Mouse (Mus musculus): ENCODE data around the gene Fam83e.

The Fam83e gene

GRCm38 (mm10) chr7:45739820-45740219 is 18.8 kb downstream of the Fam83e start:
- in situ Hi-C loops (cut with MseI, MboI), result loop anchor here (5.0 to 10.0 kb wide), 3 partner anchors 62 to 195 kb away; no protein-coding TSS in a partner anchor

- in situ Hi-C loops (cut with MseI, MboI), result no loop called here
Observed at GRCm38 (mm10) chr7:45741308-45741707, 20.3 kb downstream of the Fam83e start.

DNA sequence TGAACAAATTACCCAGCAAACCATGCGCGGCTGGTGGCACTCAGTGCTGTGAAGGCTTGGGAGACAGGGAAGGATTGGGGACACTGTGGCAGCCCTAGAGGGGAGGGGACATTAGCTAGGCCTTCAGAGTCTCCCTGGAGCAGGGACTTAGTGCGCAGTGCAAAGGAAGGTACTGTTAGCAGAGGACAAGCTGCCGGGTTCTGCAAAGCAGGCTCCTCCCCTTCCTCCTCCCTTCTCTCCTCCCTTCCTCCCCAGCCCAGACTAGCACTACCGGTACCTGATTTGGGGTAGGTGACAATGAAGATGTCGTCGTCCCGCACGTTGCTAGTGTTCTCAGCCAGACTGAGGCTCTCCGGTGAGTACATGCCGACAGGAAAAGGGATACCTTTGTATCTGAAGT is 20.8 kb downstream of the Fam83e start:
- in situ Hi-C loops (cut with MseI, MboI), result no loop called here

DNA sequence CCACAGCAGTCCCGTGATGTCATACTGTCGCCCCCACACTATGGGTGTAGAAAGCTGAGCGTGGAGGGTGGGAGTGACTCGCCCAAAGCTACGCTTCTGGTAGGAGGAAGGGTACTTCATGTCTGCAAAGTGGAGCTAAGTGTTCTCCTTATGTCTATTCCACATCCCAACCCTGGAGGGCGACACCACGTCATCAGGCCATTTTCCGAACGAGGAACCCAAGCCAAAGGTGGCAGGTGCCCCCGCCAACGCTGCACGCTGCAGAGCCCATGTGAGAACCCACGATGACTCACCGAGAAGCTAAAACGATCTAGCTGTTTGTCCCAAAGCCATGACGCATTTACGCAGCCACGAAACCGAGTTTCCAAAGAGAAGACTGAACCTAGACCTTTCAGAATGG is 21.3 kb downstream of the Fam83e start:
- in situ Hi-C loops (cut with MseI, MboI), result no loop called here

- in situ Hi-C loops (cut with MseI, MboI), result no loop called here
Observed at GRCm38 (mm10) chr7:45744387-45744786, 23.4 kb downstream of the Fam83e start.

GRCm38 (mm10) chr7:45746518-45746917 is 25.5 kb downstream of the Fam83e start:
- in situ Hi-C loops (cut with MseI, MboI), result no loop called here

- in situ Hi-C loops (cut with MseI, MboI), result no loop called here
Observed at GRCm38 (mm10) chr7:45747450-45747849, 26.4 kb downstream of the Fam83e start.

- in situ Hi-C loops (cut with MseI, MboI), result no loop called here
Observed at GRCm38 (mm10) chr7:45748110-45748509, 27.1 kb downstream of the Fam83e start.

DNA sequence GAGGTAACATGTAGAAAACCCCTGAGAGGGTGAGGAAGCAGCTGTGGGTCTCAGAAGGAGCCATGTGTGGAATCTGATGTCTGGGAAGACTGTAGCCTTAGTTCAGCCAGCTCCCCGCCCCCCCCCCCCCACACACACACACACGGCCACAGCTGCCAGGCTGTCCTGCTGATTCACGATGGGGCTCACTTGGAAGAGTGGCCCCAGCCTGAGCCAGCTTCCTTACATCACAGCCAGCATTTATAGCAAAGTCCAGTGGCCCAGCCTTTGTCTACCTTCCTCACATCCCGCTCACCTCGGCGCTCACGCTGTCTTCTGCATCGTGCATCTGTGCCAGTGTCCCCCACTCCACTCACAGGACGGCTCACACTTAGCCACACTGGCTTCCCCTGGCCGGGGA is 28.4 kb downstream of the Fam83e start:
- in situ Hi-C loops (cut with MseI, MboI), result no loop called here

DNA sequence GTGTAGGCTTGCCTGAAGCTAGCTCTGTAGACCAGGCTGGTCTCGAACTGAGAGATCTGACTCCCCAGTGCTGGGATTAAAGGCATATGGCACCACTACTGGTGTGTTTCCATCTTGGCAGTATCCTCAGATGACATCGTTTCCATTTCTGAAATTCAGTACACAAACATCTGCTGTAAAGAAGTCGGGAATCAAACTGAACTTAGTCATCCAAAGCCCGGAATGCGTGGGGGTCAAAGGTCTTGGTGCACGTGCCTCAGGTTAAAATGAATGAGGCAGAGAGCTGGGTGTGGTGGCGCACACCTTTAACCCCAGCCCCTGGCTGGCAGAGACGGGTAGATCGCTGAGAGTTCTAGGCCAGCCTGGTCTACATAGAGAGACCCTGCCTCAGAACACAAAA is 29.1 kb downstream of the Fam83e start:
- in situ Hi-C loops (cut with MseI, MboI), result no loop called here

DNA sequence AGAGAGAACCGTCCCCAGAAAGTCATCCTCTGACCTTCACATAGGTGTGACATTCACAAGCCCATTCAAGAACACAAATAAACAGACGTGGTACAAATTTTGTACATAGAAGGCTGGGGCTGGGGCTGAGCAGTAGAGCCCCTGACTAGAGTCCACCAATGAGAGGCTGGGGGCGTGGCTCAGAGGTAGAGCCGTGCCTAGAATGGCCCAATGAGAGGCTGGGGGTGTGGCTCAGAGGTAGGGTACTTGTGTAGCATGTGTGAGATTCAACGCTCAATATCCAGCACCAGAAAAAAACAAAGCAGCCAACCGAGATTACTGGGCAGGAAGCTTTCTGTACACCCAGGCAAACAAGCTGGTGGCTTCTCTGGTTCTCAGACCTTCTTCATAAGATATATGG is 34.7 kb downstream of the Fam83e start:
- in situ Hi-C loops (cut with MseI, MboI), result no loop called here

DNA sequence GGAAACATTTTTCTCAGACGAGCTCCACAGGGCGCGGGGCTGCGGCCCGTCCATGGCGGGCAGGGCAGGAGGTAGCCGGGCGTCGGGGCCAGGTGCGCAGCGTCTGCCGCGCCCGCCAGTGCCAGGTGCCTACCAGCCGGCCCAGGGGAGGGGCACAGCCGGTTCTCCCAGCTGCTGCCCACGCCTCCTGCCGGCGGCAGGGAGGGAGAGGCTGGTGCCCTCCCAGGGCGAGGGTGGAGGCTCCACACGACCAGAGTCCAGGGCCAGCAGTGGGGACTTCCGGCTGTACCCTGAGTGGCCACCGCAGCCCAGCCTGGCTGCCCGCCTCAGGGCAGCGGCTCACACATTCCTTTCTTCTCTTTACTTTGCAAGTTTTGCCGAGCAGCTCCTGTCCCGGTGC is 38.4 kb downstream of the Fam83e start:
- in situ Hi-C loops (cut with MseI, MboI), result no loop called here

- in situ Hi-C loops (cut with MseI, MboI), result no loop called here
Observed at GRCm38 (mm10) chr7:45760151-45760550, 39.1 kb downstream of the Fam83e start.

- in situ Hi-C loops (cut with MseI, MboI), result no loop called here
Observed at GRCm38 (mm10) chr7:45765995-45766394, 45.0 kb downstream of the Fam83e start.

- in situ Hi-C loops (cut with MseI, MboI), result no loop called here
Observed at GRCm38 (mm10) chr7:45766764-45767163, 45.8 kb downstream of the Fam83e start.

DNA sequence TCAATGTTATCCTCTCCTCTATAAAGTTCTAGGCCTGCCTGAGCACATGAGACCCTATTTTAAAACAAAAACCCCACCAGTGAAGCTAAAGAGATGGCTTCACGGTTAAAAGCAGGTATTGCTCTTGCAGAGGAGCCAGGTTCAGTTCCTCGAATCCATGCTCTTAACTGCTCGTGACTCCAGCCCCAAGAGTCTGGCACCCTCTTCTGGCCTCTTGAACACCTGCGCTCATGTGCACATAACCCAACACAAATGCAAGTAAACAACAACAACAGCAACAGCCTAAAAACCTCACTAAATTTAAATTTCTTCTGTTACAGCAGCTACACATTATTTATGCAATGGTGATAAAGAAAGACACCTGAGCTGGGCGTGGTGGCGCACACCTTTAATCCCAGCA is 46.5 kb downstream of the Fam83e start:
- in situ Hi-C loops (cut with MseI, MboI), result no loop called here

DNA sequence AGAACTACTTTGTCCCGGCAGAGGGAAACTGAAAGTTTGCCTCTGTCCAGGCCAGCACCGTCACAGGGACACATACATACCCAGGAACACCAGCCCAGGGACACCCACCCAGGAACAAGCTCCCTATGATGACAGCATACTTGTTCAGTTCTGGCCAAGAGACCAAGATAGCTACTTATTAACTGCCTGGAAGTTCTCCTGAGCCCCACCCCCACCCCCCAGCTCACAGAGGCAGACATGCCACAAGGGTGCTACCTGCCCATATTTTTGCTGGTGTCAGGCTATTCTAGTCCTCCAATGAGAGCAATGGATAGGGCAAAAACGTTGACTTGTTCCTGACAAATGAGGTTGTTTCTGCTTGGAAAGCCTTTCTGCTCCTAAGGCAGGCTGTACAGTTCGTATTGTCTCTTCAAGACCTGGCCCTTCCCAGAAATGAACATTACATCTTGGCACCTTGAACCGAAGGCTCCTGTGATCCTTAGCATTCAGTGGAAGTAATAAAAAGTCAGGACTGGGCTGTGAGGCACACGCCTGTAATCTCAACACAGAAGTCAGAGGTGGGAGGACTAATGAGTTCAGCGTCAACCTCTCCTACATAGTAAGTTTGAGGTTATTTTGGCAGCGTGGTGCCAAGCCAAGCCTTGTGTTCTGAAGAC is 49.5 kb downstream of the Fam83e start:
- in situ Hi-C loops (cut with MseI, MboI), result no loop called here

DNA sequence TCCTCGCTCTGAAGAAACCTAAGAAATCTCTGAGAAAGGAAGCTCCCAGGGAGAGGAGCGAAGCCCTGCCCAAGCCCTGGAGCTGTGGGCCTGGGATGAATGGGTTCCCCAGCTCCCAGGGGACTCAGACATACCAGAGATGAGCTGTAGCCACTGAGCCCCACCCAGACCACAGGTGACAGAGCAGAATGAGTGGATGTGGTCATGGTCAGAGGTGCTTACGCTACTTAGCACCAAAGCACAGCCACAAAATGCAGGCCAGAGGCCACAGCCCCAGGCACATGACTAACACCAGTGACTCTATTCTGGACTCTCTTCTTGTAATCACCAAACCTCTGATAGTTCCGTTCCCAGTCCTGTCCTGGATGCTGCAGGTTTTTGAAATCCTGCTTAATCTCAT is 50.1 kb downstream of the Fam83e start:
- in situ Hi-C loops (cut with MseI, MboI), result no loop called here

DNA sequence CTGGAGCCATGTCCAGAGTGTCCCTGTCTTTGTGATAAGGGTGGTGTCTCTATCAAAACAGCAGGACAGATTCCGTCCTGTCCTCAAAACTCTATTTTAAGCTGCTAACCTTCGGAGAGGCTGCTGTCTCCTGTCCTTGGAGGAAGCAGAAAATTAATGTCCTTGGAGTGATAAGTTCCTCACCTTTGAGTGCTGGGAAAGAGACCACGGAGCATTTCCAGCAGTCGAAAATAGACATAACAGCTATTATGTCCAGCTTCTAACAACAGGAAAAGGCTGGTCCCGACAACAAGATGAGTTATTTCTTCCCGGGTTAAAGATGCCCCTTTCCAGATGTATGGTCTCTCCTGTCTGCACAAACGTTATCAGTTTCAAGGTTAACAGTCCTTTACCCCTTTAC is 54.2 kb downstream of the Fam83e start:
- in situ Hi-C loops (cut with MseI, MboI), result no loop called here

Measured in mouse trophoblast stem cell (cell line).